Mouse (Mus musculus) limb, embryonic 12.5 days (tissue): ENCODE measurements around the gene Gm45213. TPM values are rescaled to one million over a fixed set of nuclear protein-coding genes. Genes with fewer than 3 reads are reported as not detected.

Experiments
- ATAC-seq: fragments of 200-750 bp; cut with Nextera tagmentation; 2 replicates; pipeline ENCODE4 v1.8.0; 2017; ENCODE audit warnings: low read depth, moderate TSS enrichment; ENCODE audit not compliant: insufficient number of reproducible peaks, insufficient read depth, low FRiP score, low TSS enrichment
- H3K27ac ChIP-seq: fragments of 300-500 bp; sonication (generic); 2 replicates; pipeline ENCODE4 v1.5.1; 2016; ENCODE audit warnings: mild to moderate bottlenecking, moderate library complexity
- H3K27me3 ChIP-seq: fragments of 300-500 bp; sonication (generic); 2 replicates; pipeline ENCODE4 v1.6.1; 2016; ENCODE audit warnings: mild to moderate bottlenecking, moderate library complexity
- H3K36me3 ChIP-seq: fragments of 300-500 bp; sonication (generic); 2 replicates; pipeline ENCODE4 v1.6.1; 2016; ENCODE audit warnings: mild to moderate bottlenecking, moderate library complexity
- H3K4me1 ChIP-seq: fragments of 300-500 bp; sonication (generic); replicated peaks from 2 replicates; pipeline ENCODE4 v1.6.1; 2016
- H3K4me2 ChIP-seq: fragments of 300-500 bp; sonication (generic); 2 replicates; pipeline ENCODE4 v1.6.1; 2016; ENCODE audit warnings: mild to moderate bottlenecking, moderate library complexity
- H3K4me3 ChIP-seq: fragments of 300-500 bp; sonication (generic); replicated peaks from 2 replicates; pipeline ENCODE4 v1.5.1; 2016; ENCODE audit warnings: mild to moderate bottlenecking
- H3K9ac ChIP-seq: fragments of 300-500 bp; sonication (generic); replicated peaks from 2 replicates; pipeline ENCODE4 v1.6.1; 2016; ENCODE audit warnings: mild to moderate bottlenecking, moderate library complexity
- H3K9me3 ChIP-seq: fragments of 300-500 bp; sonication (generic); 2 replicates; pipeline ENCODE4 v1.6.1; 2016; ENCODE audit warnings: mild to moderate bottlenecking, moderate library complexity
- WGBS: fragments of 180-500 bp; shearing (Covaris S2); methylation state at CpG from one replicate; pipeline ENCODE4 v1.1.7; 2016; 5-methylcytosine and 5-hydroxymethylcytosine counted together
- polyA plus RNA-seq: library from polyadenylated mRNA; unstranded; fragments of >200 nt; fragmentation: Nextera tagmentation; extraction: Ambion mirVana; gene quantifications from 2 replicates; pipeline ENCODE4 v1.2.1, GENCODE M21; 2016

The Gm45213 gene
- polyA plus RNA-seq, 1 experiment from 2014 or later: not detected

GRCm38 (mm10) chr7:66108961-66109854, 65.8 kb downstream of the Gm45213 start, which contains the start of gene Chsy1:
Gene Chsy1 (plus strand): TSS chr7:66109515.
- ATAC-seq: peak; percentile 86
- under 1% methylated on average over 107 of the region's 123 CpGs for WGBS

GRCm38 (mm10) chr7:66109855-66110635, 66.6 kb downstream of the Gm45213 start:
- no peaks in the 10 kb centered on the region for H3K27me3 ChIP-seq
- peaks cover 11% of the 10 kb centered on the region; the same call in 1 of the 2 replicates for H3K36me3 ChIP-seq
- H3K9me3 ChIP-seq: no peaks in the 10 kb centered on the region
- H3K4me2 ChIP-seq: peak overlapping the region; percentile 75
- peaks cover 36% of the 10 kb centered on the region for H3K4me1 ChIP-seq
- ATAC-seq: peak; percentile 32
- H3K4me3 ChIP-seq: peak overlapping the region; percentile 96
- peak overlapping the region; percentile 98 for H3K9ac ChIP-seq
- WGBS: under 1% methylated on average over 52 of the region's 77 CpGs
- peak overlapping the region; percentile 92 for H3K27ac ChIP-seq

More at GRCm38 (mm10) chr7:66108961-66109854, 65.8 kb downstream of the Gm45213 start, which contains the start of gene Chsy1:
- H3K4me2 ChIP-seq: peak within 1 kb of the TSS; percentile 82
- peak within 1 kb of the TSS; percentile 96 for H3K4me3 ChIP-seq
- H3K9me3 ChIP-seq: no peaks in the 10 kb centered on the region
- H3K36me3 ChIP-seq: peaks cover 5% of the 10 kb centered on the region; the same call in 1 of the 2 replicates
- H3K27me3 ChIP-seq: no peaks in the 10 kb centered on the region
- peak within 1 kb of the TSS; percentile 98 for H3K9ac ChIP-seq
- H3K27ac ChIP-seq: peak within 1 kb of the TSS; percentile 95
- peaks cover 34% of the 10 kb centered on the region for H3K4me1 ChIP-seq

GRCm38 (mm10) chr7:66110636-66111112, 67.3 kb downstream of the Gm45213 start:
- peak overlapping the region; percentile 75 for H3K4me2 ChIP-seq
- peaks cover 34% of the 10 kb centered on the region for H3K4me1 ChIP-seq
- H3K27ac ChIP-seq: peak overlapping the region; percentile 92
- no peaks in the 10 kb centered on the region for H3K27me3 ChIP-seq
- peak overlapping the region; percentile 98 for H3K9ac ChIP-seq
- H3K9me3 ChIP-seq: no peaks in the 10 kb centered on the region
- peaks cover 11% of the 10 kb centered on the region; the same call in 1 of the 2 replicates for H3K36me3 ChIP-seq
- ATAC-seq: no peak
- WGBS: 4% methylated on average over 10 of the region's 10 CpGs
- peak overlapping the region; percentile 96 for H3K4me3 ChIP-seq

GRCm38 (mm10) chr7:66111211-66111610, 67.8 kb downstream of the Gm45213 start:
- Histone ChIP-seq H3K27ac (peak overlapping the region; percentile 92; the same call in 1 of the 2 replicates), H3K4me1 (peaks cover 35% of the 10 kb centered on the region), H3K36me3 (peaks cover 11% of the 10 kb centered on the region; the same call in 1 of the 2 replicates), H3K9ac (peak overlapping the region; percentile 98), H3K27me3 (no peaks in the 10 kb centered on the region), H3K4me2 (peak overlapping the region; percentile 75), H3K4me3 (peak overlapping the region; percentile 96), H3K9me3 (no peaks in the 10 kb centered on the region)
- no peak for ATAC-seq
- WGBS: 55% methylated on average over 10 of the region's 10 CpGs

Other genes with a start within 250 kb of the Gm45213 start
- gene Pcsk6, start 181.9 kb upstream of the Gm45213 start, polyA plus RNA-seq: 6.1 and 7.3 TPM in 2 replicates
- gene Snrpa1, start 15.4 kb downstream of the Gm45213 start, polyA plus RNA-seq: 247 and 252 TPM in 2 replicates
- 87.0 and 88.9 TPM in 2 replicates for gene Selenos, start 36.0 kb downstream of the Gm45213 start, polyA plus RNA-seq
- gene Chsy1, start 65.9 kb downstream of the Gm45213 start, polyA plus RNA-seq: 20.7 and 23.0 TPM in 2 replicates